Mouse (Mus musculus): Measurements from ENCODE around the gene Prkg1. TPM values are rescaled to one million over a fixed set of nuclear protein-coding genes. Genes with fewer than 3 reads are reported as not detected.

Gene Prkg1
- total and polyA plus RNA-seq, 2 experiments, result 0.27 to 3.4 TPM

DNA sequence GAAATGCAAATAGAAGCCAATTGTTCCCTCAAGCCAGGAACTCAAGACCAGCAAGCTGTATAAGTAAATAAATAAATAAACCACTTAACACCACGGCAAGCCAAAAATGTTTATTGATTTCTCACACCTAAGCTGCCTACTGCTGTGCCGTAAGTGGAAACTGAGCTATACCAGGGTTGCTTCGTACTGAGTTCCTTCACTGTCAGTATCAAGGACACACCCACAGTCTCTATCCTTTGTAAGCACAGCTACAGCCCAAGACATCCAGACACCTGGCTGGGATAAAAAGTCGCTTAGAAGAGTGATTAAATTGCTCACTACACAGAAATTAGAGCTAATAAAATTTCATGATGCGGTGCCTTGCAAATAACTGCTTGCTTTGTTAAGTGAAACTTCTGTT lies 434.9 kb downstream of the Prkg1 start:
- 38% methylated on average over 5 of the region's 5 CpGs for WGBS
- H3K27ac ChIP-seq (replicated peaks; ENCODE audit: insufficient read depth, low read depth, low read length), result no peak overlapping the region
- no peak overlapping the region for H3K4me3 ChIP-seq (ENCODE audit: insufficient read depth, low read depth, low read length)
- no peaks in the 10 kb centered on the region for H3K4me1 ChIP-seq (ENCODE audit: control insufficient read depth, insufficient read depth, low read length)
- H3K36me3 ChIP-seq (ENCODE audit: control insufficient read depth, insufficient read depth, low read length), result no peaks in the 10 kb centered on the region
- no peaks in the 10 kb centered on the region for H3K79me2 ChIP-seq (ENCODE audit: control insufficient read depth, insufficient read depth, low read length)
- no peak for TF ChIP-seq POLR2A (IDR thresholded peaks at IDR 0.05; ENCODE audit: extremely low read depth, insufficient read depth, low read length)
- TF ChIP-seq CTCF (IDR thresholded peaks at IDR 0.05; ENCODE audit: low read depth, low read length), result no peak
- no peak overlapping the region for H3K9ac ChIP-seq (ENCODE audit: low read depth, low read length)
- DNase-seq (ENCODE audit: extremely low read depth, low read depth, low spot score), result no peak
- no peaks in the 10 kb centered on the region for H3K27me3 ChIP-seq (ENCODE audit: control insufficient read depth, insufficient read depth, low read length)

DNA sequence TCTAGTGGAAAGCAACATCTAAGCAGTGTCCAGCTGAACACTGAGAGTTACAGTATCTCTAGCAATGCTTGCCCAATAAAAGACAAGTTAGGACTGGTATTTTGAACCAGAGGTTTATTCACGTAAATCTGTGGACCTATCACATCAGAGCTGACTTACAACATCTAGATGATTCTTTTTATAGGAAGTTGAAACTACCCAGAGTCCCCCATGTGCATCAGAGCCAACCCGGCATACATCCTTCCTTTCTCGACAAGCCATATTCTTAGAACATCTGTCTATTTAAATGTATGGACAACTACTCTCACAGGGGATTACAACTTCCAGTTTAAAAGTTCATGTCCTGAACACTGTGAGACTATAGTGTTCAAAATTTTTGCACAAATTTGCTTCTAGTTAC lies 460.1 kb downstream of the Prkg1 start:
- H3K27ac ChIP-seq (replicated peaks; ENCODE audit: insufficient read depth, low read depth, low read length), result no peak overlapping the region
- no peak for TF ChIP-seq CTCF (IDR thresholded peaks at IDR 0.05; ENCODE audit: low read depth, low read length)
- no peak for TF ChIP-seq POLR2A (IDR thresholded peaks at IDR 0.05; ENCODE audit: extremely low read depth, insufficient read depth, low read length)
- WGBS, result 88% methylated on average over 3 of the region's 3 CpGs
- no peak overlapping the region for H3K4me3 ChIP-seq (ENCODE audit: insufficient read depth, low read depth, low read length)
- H3K79me2 ChIP-seq (ENCODE audit: control insufficient read depth, insufficient read depth, low read length), result no peaks in the 10 kb centered on the region
- no peaks in the 10 kb centered on the region for H3K27me3 ChIP-seq (ENCODE audit: control insufficient read depth, insufficient read depth, low read length)
- DNase-seq (ENCODE audit: extremely low read depth, low read depth, low spot score), result no peak
- H3K36me3 ChIP-seq (ENCODE audit: control insufficient read depth, insufficient read depth, low read length), result no peaks in the 10 kb centered on the region
- no peak overlapping the region for H3K9ac ChIP-seq (ENCODE audit: low read depth, low read length)
- no peaks in the 10 kb centered on the region for H3K4me1 ChIP-seq (ENCODE audit: control insufficient read depth, insufficient read depth, low read length)

DNA sequence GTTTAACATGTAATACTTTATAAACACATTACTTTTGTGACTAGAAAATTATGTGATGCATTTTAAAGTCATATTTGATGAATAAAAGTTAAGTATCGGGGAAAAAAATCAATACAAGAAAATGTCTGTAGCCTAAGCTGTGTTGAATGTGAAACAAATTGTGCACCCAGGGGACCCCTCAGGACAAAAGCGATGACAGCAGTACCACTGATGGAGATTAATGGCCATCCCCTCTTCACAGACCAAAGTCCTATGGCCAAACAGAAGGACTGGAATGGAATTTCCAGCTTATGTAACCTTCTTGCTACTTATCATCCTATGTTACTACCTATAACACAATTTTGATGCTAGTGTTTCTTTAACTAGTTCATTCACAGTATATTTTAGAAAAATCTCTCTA lies 473.6 kb downstream of the Prkg1 start:
- no peak overlapping the region for H3K9ac ChIP-seq (ENCODE audit: low read depth, low read length)
- no peak overlapping the region for H3K27ac ChIP-seq (replicated peaks; ENCODE audit: insufficient read depth, low read depth, low read length)
- no peak for TF ChIP-seq CTCF (IDR thresholded peaks at IDR 0.05; ENCODE audit: low read depth, low read length)
- TF ChIP-seq POLR2A (IDR thresholded peaks at IDR 0.05; ENCODE audit: extremely low read depth, insufficient read depth, low read length), result no peak
- no peak overlapping the region for H3K4me3 ChIP-seq (ENCODE audit: insufficient read depth, low read depth, low read length)
- WGBS, result 89% methylated on average over 2 of the region's 2 CpGs
- H3K4me1 ChIP-seq (ENCODE audit: control insufficient read depth, insufficient read depth, low read length), result no peaks in the 10 kb centered on the region
- no peaks in the 10 kb centered on the region for H3K27me3 ChIP-seq (ENCODE audit: control insufficient read depth, insufficient read depth, low read length)
- no peak for DNase-seq (ENCODE audit: extremely low read depth, low read depth, low spot score)
- no peaks in the 10 kb centered on the region for H3K79me2 ChIP-seq (ENCODE audit: control insufficient read depth, insufficient read depth, low read length)
- H3K36me3 ChIP-seq (ENCODE audit: control insufficient read depth, insufficient read depth, low read length), result no peaks in the 10 kb centered on the region

DNA sequence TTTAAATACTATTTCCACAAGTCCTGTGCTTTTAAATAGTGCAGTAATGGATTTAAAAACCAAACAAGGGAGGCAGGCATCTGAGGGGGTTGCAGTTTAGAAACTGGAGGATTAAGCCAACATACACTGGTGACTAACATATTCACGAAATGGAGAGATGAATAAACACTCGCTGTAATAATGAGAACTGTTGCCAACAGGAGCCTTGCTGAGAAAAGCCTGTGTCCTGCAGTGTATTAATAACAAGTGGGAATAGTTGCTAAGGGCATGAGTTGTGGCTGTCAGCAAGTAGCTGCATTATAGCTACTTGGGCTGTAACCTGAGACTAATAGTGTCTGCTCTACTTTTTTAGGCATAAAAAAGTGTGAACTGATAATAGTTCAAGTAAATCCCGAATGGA lies 480.3 kb downstream of the Prkg1 start:
- DNase-seq (ENCODE audit: extremely low read depth, low read depth, low spot score), result no peak
- no peaks in the 10 kb centered on the region for H3K4me1 ChIP-seq (ENCODE audit: control insufficient read depth, insufficient read depth, low read length)
- 55% methylated on average over 3 of the region's 3 CpGs for WGBS
- no peaks in the 10 kb centered on the region for H3K79me2 ChIP-seq (ENCODE audit: control insufficient read depth, insufficient read depth, low read length)
- no peaks in the 10 kb centered on the region for H3K36me3 ChIP-seq (ENCODE audit: control insufficient read depth, insufficient read depth, low read length)
- H3K27me3 ChIP-seq (ENCODE audit: control insufficient read depth, insufficient read depth, low read length), result no peaks in the 10 kb centered on the region
- no peak overlapping the region for H3K9ac ChIP-seq (ENCODE audit: low read depth, low read length)
- no peak overlapping the region for H3K4me3 ChIP-seq (ENCODE audit: insufficient read depth, low read depth, low read length)
- no peak overlapping the region for H3K27ac ChIP-seq (replicated peaks; ENCODE audit: insufficient read depth, low read depth, low read length)
- TF ChIP-seq CTCF (IDR thresholded peaks at IDR 0.05; ENCODE audit: low read depth, low read length), result no peak
- no peak for TF ChIP-seq POLR2A (IDR thresholded peaks at IDR 0.05; ENCODE audit: extremely low read depth, insufficient read depth, low read length)

DNA sequence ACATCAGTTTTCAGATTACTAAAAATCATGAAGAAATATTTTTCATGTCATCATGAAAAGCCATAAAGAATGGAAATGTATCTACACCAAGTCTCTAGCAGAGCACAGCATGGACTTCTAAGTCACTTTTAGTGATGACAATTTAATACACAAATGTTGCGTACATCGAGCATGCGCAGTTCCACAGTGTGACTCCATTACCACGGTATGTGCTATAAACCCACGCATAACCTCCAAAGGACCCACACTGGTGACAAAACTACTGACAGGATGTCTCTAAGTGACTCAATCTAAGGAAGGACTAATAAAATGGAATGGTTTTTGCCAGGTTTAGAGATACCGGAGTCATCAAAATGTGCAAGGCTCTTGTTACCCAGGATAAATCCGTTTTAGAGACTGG lies 480.7 kb downstream of the Prkg1 start:
- Histone ChIP-seq H3K4me1 (ENCODE audit: control insufficient read depth, insufficient read depth, low read length) (no peaks in the 10 kb centered on the region), H3K27me3 (ENCODE audit: control insufficient read depth, insufficient read depth, low read length) (no peaks in the 10 kb centered on the region), H3K4me3 (ENCODE audit: insufficient read depth, low read depth, low read length) (no peak overlapping the region), H3K9ac (ENCODE audit: low read depth, low read length) (no peak overlapping the region), H3K27ac (replicated peaks; ENCODE audit: insufficient read depth, low read depth, low read length) (no peak overlapping the region), H3K79me2 (ENCODE audit: control insufficient read depth, insufficient read depth, low read length) (no peaks in the 10 kb centered on the region), H3K36me3 (ENCODE audit: control insufficient read depth, insufficient read depth, low read length) (no peaks in the 10 kb centered on the region)
- no peak for DNase-seq (ENCODE audit: extremely low read depth, low read depth, low spot score)
- 92% methylated on average over 7 of the region's 7 CpGs for WGBS
- TF ChIP-seq CTCF (IDR thresholded peaks at IDR 0.05; ENCODE audit: low read depth, low read length) (no peak), POLR2A (IDR thresholded peaks at IDR 0.05; ENCODE audit: extremely low read depth, insufficient read depth, low read length) (no peak)

DNA sequence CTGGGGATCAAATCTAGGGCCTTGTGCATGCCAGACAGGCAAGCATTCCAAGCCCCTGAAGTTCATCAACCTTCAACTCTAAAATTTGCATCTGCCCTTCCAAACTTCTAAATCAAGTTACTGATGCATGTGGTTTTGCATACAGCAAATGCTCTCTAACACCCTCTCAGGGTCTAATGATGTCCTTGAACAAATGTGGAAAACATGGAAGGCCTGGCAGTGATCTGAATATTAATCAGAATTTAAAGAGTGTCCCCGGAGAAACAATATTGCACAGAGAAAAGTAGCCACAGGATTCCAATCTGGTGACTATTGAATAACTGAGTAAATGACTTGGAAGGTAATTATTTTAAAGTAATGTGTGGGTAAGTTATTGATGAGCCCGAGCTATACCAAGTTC lies 481.2 kb downstream of the Prkg1 start:
- DNase-seq (ENCODE audit: extremely low read depth, low read depth, low spot score), result no peak
- H3K9ac ChIP-seq (ENCODE audit: low read depth, low read length), result no peak overlapping the region
- no peaks in the 10 kb centered on the region for H3K36me3 ChIP-seq (ENCODE audit: control insufficient read depth, insufficient read depth, low read length)
- no peaks in the 10 kb centered on the region for H3K79me2 ChIP-seq (ENCODE audit: control insufficient read depth, insufficient read depth, low read length)
- no peak for TF ChIP-seq POLR2A (IDR thresholded peaks at IDR 0.05; ENCODE audit: extremely low read depth, insufficient read depth, low read length)
- TF ChIP-seq CTCF (IDR thresholded peaks at IDR 0.05; ENCODE audit: low read depth, low read length), result no peak
- H3K27me3 ChIP-seq (ENCODE audit: control insufficient read depth, insufficient read depth, low read length), result no peaks in the 10 kb centered on the region
- no peak overlapping the region for H3K27ac ChIP-seq (replicated peaks; ENCODE audit: insufficient read depth, low read depth, low read length)
- no peaks in the 10 kb centered on the region for H3K4me1 ChIP-seq (ENCODE audit: control insufficient read depth, insufficient read depth, low read length)
- WGBS, result 78% methylated on average over 2 of the region's 2 CpGs
- H3K4me3 ChIP-seq (ENCODE audit: insufficient read depth, low read depth, low read length), result no peak overlapping the region
